Mouse (Mus musculus) heart, adult 2 months (tissue): Measurements from ENCODE around the gene Gm37240. TPM values are rescaled to one million over a fixed set of nuclear protein-coding genes. Genes with fewer than 3 reads are reported as not detected.

Experiments used
- DNase-seq, 2 experiments: peaks; one replicate each; pipeline ENCODE4 v3.0.0; 2021
- H3K27ac ChIP-seq: fragments of 200-600 bp; 2 replicates; pipeline ENCODE4 v1.8.1; 2022
- H3K27me3 ChIP-seq: fragments of 200-500 bp; 2 replicates; pipeline ENCODE4 v1.6.1; 2012; ENCODE audit warnings: mild to moderate bottlenecking, low read length, inconsistent platforms, mixed read lengths; ENCODE audit not compliant: control insufficient read depth, insufficient read depth
- H3K36me3 ChIP-seq: fragments of 200-500 bp; 2 replicates; pipeline ENCODE4 v1.6.1; 2012; ENCODE audit warnings: low read length, inconsistent platforms; ENCODE audit not compliant: control insufficient read depth, insufficient read depth
- H3K4me1 ChIP-seq: fragments of 200-500 bp; 2 replicates; pipeline ENCODE4 v1.6.1; 2011; ENCODE audit warnings: low read length; ENCODE audit not compliant: control insufficient read depth, insufficient read depth
- H3K4me3 ChIP-seq: fragments of 200-600 bp; 2 replicates; pipeline ENCODE4 v1.8.1; 2022
- H3K79me2 ChIP-seq: fragments of 200-500 bp; replicated peaks from 2 replicates; pipeline ENCODE4 v1.6.1; 2012; ENCODE audit warnings: mild to moderate bottlenecking, inconsistent platforms, low read length, moderate library complexity, mixed read lengths; ENCODE audit not compliant: control insufficient read depth, insufficient read depth
- H3K9ac ChIP-seq: fragments of 200-500 bp; 2 replicates; pipeline ENCODE4 v1.6.1; 2012; ENCODE audit warnings: low read depth, mild to moderate bottlenecking, control low read depth, inconsistent platforms, low read length, mixed read lengths
- CTCF ChIP-seq: fragments of 200-600 bp; IDR thresholded peaks from 2 replicates; pipeline ENCODE4 v1.8.1; 2022; ENCODE audit warnings: antibody characterized with exemption, mild to moderate bottlenecking, moderate library complexity
- EP300 ChIP-seq: fragments of 200-500 bp; IDR thresholded peaks from 2 replicates; pipeline ENCODE4 v1.6.1; 2011; ENCODE audit warnings: low read depth, low read length, control low read depth; ENCODE audit not compliant: insufficient read depth
- POLR2A ChIP-seq: fragments of 200-500 bp; IDR thresholded peaks from 2 replicates; pipeline ENCODE4 v1.6.1; 2011; ENCODE audit warnings: mild to moderate bottlenecking, low read depth, low read length, control low read depth; ENCODE audit not compliant: insufficient read depth
- WGBS: fragments of 180-500 bp; shearing (Covaris S2); methylation state at CpG from one replicate; pipeline ENCODE4 v1.1.7; 2018; 5-methylcytosine and 5-hydroxymethylcytosine counted together
- intact Hi-C: fragments of 180-260 bp; cut with DNase I; formaldehyde crosslinking; loops from one replicate; pipeline ENCODE4 v1.15.1; 2025
- polyA plus RNA-seq: library from polyadenylated mRNA; depleted of rRNA; stranded (reverse); fragments of >200 nt; gene quantifications from 2 replicates; pipeline ENCODE4 v1.2.3, GENCODE M21; 2012
- total RNA-seq, 2 experiments: library from RNA; stranded (reverse); gene quantifications; 2 replicates each; pipeline ENCODE4 v1.2.3; 2021

Gene Gm37240
- total and polyA plus RNA-seq, 3 experiments = 25.0 to 45.3 (median 36.6) TPM

- no peaks in the 10 kb centered on the region; the same call in none of the 2 replicates for H3K4me1 ChIP-seq
- H3K36me3 ChIP-seq = no peaks in the 10 kb centered on the region; the same call in none of the 2 replicates
- H3K27me3 ChIP-seq = no peaks in the 10 kb centered on the region
- H3K9ac ChIP-seq = no peak overlapping the region
- WGBS = 73% methylated on average over 4 of the region's 4 CpGs
- intact Hi-C loops = no loop called here
- no peak for DNase-seq
- no peak for TF ChIP-seq POLR2A
- TF ChIP-seq EP300 = no peak
- TF ChIP-seq CTCF = no peak
- no peak overlapping the region for H3K4me3 ChIP-seq
- no peaks in the 10 kb centered on the region for H3K79me2 ChIP-seq
- no peak overlapping the region for H3K27ac ChIP-seq
Measured at GRCm38 (mm10) chr3:85789748-85790147, 97.6 kb downstream of the Gm37240 start.

GRCm38 (mm10) chr3:85786501-85786900 is 100.8 kb downstream of the Gm37240 start:
- no peak overlapping the region for H3K27ac ChIP-seq
- H3K36me3 ChIP-seq = no peaks in the 10 kb centered on the region
- TF ChIP-seq CTCF (no peak), EP300 (no peak), POLR2A (no peak)
- no peaks in the 10 kb centered on the region; the same call in 1 of the 2 replicates for H3K4me1 ChIP-seq
- no peak overlapping the region for H3K4me3 ChIP-seq
- no peaks in the 10 kb centered on the region for H3K27me3 ChIP-seq
- DNase-seq = no peak
- no peak overlapping the region for H3K9ac ChIP-seq
- 62% methylated on average over 8 of the region's 8 CpGs for WGBS
- intact Hi-C loops = no loop called here
- no peaks in the 10 kb centered on the region for H3K79me2 ChIP-seq

- intact Hi-C loops = no loop called here
- 36% methylated on average over 7 of the region's 7 CpGs for WGBS
- DNase-seq = peak; percentile 38 to 54
Measured at GRCm38 (mm10) chr3:85780906-85781305, 106.4 kb downstream of the Gm37240 start.

GRCm38 (mm10) chr3:85780332-85780731 is 107.0 kb downstream of the Gm37240 start:
- intact Hi-C loops = no loop called here
- Histone ChIP-seq H3K27ac (no peak overlapping the region), H3K4me1 (peaks cover 2% of the 10 kb centered on the region), H3K36me3 (no peaks in the 10 kb centered on the region), H3K4me3 (no peak overlapping the region), H3K27me3 (no peaks in the 10 kb centered on the region), H3K9ac (no peak overlapping the region), H3K79me2 (no peaks in the 10 kb centered on the region)
- WGBS = 63% methylated on average over 2 of the region's 2 CpGs
- DNase-seq = no peak
- TF ChIP-seq CTCF (no peak), POLR2A (no peak), EP300 (no peak)

More at GRCm38 (mm10) chr3:85780906-85781305, 106.4 kb downstream of the Gm37240 start:
- TF ChIP-seq CTCF = no peak
- TF ChIP-seq EP300 = no peak
- no peak for TF ChIP-seq POLR2A
- no peak overlapping the region for H3K27ac ChIP-seq
- peaks cover 2% of the 10 kb centered on the region for H3K4me1 ChIP-seq
- no peak overlapping the region for H3K9ac ChIP-seq
- no peaks in the 10 kb centered on the region for H3K36me3 ChIP-seq
- no peak overlapping the region for H3K4me3 ChIP-seq
- H3K79me2 ChIP-seq = no peaks in the 10 kb centered on the region
- H3K27me3 ChIP-seq = no peaks in the 10 kb centered on the region

GRCm38 (mm10) chr3:85777841-85778240 is 109.5 kb downstream of the Gm37240 start:
- no peaks in the 10 kb centered on the region for H3K27me3 ChIP-seq
- H3K4me3 ChIP-seq = no peak overlapping the region
- intact Hi-C loops = no loop called here
- WGBS = 31% methylated on average over 2 of the region's 2 CpGs
- TF ChIP-seq CTCF (no peak), POLR2A (no peak), EP300 (no peak)
- no peak overlapping the region for H3K9ac ChIP-seq
- no peaks in the 10 kb centered on the region for H3K36me3 ChIP-seq
- no peak overlapping the region for H3K27ac ChIP-seq
- H3K79me2 ChIP-seq = no peaks in the 10 kb centered on the region
- peaks cover 7% of the 10 kb centered on the region for H3K4me1 ChIP-seq
- no peak for DNase-seq

GRCm38 (mm10) chr3:85777356-85777755 is 110.0 kb downstream of the Gm37240 start:
- H3K79me2 ChIP-seq = no peaks in the 10 kb centered on the region
- no peak overlapping the region for H3K27ac ChIP-seq
- 83% methylated on average over 4 of the region's 4 CpGs for WGBS
- intact Hi-C loops = no loop called here
- H3K36me3 ChIP-seq = no peaks in the 10 kb centered on the region
- no peak for DNase-seq
- no peaks in the 10 kb centered on the region for H3K27me3 ChIP-seq
- no peak overlapping the region for H3K9ac ChIP-seq
- peaks cover 7% of the 10 kb centered on the region for H3K4me1 ChIP-seq
- TF ChIP-seq EP300 (no peak), POLR2A (no peak), CTCF (no peak)
- no peak overlapping the region for H3K4me3 ChIP-seq
